Mouse (Mus musculus) cerebellum, adult 18-20 months (tissue): Measurements from ENCODE around the gene Slc25a19.

Source experiments
- DNase-seq, 2 experiments: peaks; one replicate each; pipeline ENCODE4 v3.0.0; 2021

Slc25a19 gene

GRCm38 (mm10) chr11:115640978-115641663 lies 13.0 kb upstream of the Slc25a19 start:
- DNase-seq = no peak

DNA sequence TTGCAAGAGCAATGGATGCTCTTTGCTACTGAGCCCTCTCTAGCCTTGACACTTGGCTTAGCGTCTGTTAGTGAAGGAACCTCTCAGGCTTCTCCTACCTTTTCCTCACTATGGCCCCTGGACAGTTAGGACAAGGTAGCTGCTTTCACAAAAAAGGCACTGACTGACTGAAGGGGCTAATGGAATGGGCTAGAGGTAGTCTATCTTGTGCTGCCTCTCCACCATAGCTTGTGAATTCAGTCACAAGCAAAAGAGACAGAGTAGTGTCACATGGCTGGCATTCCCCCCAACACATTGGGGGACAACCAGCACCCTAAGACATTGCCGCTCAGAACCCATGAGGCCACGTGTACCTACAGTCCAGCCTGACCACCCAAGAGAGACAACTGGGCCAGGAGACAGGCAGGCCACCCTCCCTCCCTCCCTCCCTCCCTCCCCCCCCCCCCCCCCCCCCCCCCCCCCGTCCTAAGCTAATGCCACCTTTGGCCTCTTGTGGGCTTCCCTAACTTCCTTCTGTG lies 12.3 kb upstream of the Slc25a19 start:
- no peak for DNase-seq

DNA sequence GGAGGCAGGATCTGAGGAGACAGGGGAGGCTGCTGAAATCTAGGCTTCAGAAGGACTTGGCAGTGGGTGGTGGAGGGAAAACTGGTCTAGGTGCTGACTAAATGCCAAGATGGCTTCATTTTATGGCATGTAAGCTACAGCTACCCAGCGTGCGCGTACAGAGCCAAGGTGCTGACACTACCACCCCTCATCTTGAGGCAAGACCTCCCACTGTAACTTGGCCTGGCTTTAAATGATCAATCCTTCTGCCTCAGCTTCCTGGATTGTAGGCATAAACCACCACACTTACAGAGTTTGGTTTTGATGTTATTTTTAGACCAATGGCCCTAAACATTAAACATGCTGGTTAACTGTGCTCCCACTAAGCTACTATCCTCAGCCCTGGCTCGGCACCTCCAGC lies 11.4 kb upstream of the Slc25a19 start:
- no peak for DNase-seq

DNA sequence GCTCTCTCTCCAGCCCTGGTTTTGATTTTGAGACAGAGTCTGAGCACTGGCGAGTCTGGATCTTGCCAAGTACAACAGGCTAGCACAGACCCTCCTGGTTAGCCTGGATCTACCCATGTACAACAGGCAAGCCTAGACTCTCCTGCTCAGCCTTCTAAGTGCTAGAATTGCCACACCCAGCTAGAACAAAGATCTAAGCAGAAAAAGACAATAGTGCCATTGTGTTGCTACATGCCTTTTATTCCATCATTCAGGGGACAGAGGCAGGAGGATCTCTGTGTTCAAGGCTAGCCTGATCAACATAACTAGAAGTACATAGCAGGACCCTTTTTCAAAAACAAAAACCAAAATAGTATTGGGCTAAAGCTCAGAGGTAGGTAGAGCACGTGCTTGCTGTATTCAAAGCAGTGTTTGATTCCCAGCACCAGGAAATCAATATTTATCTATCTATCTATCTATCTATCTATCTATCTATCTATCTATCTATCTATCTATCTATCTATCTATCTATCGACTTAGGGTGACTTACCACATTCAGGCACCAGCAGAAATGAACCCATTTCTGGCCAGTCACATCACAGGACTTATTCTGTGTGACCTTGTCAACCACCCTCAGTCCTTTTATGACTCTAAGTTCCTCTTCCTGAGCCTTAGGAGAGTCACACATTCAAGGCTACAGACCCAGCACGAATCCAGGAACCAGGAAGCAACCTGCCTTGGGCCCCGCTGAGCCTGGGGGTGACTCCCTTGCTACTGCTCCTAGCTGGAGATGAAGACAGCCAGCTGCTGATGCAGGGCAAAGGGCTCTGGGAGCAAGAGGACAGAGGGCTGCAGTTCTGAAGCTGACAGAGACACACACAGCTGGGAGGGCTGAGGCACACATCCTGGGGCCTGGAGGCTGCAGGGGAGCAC lies 10.7 kb upstream of the Slc25a19 start:
- no peak for DNase-seq

DNA sequence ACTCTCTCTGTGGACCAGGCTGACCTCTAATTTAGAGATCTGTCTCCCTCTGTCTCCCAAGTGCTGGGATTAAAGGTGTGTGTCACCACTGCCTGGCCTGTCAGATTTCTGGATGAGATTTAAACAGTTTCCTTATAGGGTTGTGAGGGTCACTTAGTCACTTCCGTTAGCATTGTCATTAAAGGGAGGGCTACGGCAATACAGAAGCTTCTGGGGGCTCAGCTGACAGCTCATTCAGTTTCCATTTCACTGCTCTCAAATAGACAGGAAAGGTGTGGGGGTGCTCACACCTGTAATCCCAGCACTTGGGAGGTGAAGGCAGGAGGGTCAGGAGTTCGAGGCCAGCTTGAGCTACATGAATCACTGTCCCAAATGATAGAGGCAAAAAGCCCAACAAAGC lies 8.9 kb upstream of the Slc25a19 start:
- DNase-seq = no peak

DNA sequence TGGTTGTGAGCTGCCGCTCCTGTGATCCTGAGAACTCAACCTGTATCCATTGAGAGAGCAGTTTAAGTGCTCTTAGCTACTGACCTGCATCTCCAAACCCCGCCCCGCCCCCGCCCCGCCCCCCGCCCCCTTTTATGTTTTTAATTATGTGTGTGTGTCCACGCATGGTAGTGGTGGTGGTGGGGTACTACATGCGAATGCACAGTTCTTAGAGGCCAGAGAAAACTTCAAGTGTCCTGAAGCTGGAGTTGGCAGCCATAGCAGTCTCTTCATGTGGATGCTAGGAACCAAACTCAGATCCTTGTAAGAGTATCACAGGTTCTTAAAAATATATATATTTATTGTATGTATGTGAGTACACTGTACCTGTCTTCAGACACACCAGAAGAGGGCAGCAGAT lies 7.4 kb upstream of the Slc25a19 start:
- no peak for DNase-seq

DNA sequence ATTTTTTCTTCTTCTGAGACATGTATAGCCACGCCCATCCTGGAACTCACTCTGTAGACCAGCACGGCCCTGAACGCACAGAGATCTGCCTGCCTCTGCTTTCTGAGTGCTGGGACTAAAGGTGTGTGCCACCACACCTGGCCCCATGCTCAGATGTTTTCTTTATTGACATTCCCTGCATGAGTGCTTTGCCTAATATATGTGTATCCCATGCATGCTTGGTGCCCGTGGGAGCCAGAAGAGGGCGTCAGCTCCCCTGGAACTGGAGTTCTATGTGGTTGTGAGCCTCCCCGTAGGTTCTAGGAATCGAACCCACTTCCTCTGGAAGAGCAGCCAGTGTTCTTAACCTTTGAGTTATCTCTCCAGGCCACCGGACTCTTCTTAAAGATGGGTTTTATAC lies 6.9 kb upstream of the Slc25a19 start:
- no peak for DNase-seq

DNA sequence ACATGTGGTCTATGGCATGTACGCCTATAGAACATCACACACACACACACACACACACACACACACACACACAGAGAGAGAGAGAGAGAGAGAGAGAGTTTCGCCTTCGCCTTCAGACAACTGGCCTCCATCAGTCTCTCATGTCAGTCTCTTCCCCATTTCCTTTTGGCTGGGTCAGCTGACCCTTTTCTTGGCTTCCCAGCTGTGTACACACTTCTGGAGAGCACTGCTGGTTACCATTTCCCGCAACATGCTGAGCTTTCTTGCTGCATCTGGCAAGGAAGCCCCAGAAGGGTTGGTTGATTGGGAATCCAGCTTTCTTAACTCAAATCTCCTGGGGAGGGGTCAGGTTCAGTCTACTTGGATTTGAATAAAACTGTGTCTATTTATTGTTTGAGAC lies 6.0 kb upstream of the Slc25a19 start:
- DNase-seq = no peak

- DNase-seq = no peak
Observed at GRCm38 (mm10) chr11:115632862-115633261, 4.8 kb upstream of the Slc25a19 start.

DNA sequence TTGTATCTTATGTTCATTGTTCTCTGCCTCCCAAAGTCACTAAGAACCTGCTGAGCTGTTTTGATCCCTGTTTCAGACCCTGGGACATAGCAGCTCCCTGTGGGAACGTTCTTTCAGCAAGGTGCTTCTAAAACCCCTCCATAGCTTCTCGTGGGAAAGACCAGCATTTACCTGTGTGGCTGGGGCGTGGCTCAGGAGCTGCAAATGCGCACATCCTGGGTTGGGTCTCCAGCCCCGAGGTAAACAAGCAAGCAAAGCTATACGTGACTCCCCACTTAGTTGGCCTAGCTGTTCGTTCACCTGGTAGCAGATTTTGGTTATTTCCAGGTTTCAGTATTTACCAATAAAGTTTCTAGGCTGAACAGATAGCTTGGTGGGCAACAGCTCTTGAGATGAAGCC lies 4.2 kb upstream of the Slc25a19 start:
- DNase-seq = no peak

DNA sequence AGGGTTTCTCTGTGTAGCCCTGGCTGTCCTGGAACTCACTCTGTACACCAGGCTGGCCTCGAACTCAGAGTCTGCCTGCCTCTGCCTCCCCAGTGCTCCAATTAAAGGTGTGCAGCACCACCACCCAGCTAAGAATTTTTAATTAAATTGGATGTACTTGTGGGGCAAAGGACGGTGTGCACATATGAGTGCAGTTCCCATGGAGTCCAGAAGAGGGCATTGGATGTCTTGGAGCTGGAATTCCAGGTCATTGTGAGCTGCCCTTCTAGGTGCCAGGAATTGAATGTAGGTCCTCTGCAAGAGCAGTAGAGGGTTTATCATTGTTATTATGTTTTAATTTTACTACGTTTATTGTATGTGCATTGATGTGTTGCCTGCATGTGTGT lies 3.4 kb upstream of the Slc25a19 start:
- peak; percentile 49 to 55 for DNase-seq

DNA sequence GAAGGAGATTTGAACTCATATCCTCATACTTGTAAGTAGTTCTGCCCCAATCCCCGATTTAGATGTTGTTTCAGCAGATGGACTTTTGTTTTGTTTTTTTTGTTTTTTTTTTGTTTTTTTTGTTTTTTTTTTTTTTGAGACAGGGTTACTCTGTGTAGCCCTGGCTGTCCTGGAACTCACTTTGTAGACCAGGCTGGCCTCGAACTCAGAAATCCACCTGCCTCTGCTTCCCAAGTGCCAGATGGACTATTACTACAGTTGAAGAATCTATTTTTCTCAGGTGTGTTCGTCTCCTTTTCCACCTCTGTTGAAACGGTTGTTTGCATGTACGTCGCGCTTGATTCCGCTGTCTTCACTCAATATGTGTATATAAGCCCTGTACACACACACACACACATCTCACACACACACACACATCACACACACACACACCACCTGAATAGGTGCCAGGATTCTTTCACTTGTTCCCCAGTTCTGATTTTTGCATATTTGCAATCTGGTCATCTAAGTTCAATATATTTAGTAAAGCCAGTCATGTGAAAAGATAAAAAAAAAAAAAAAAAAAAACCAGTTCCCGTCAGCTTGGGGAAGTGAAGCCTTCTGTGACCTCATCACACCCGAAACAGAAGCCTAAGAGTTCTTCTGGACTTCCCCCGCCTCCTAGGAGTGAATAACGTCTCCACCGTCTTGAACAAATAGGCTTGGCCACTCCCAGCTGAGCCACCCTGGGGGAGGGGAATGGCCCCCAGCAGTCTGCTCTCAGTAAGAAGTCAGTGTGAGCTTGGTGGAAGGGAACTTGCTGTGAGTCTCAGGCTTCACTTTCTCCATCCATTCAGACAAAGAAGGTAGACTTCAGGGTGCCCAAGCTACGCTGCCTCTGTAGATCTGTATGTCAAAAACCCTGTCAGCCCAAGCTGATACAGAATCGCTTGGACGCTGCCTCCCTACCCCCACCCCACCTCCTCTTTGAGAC lies 2.7 kb upstream of the Slc25a19 start:
- no peak for DNase-seq

GRCm38 (mm10) chr11:115629734-115630531 lies 1.8 kb upstream of the Slc25a19 start:
- DNase-seq = no peak

DNA sequence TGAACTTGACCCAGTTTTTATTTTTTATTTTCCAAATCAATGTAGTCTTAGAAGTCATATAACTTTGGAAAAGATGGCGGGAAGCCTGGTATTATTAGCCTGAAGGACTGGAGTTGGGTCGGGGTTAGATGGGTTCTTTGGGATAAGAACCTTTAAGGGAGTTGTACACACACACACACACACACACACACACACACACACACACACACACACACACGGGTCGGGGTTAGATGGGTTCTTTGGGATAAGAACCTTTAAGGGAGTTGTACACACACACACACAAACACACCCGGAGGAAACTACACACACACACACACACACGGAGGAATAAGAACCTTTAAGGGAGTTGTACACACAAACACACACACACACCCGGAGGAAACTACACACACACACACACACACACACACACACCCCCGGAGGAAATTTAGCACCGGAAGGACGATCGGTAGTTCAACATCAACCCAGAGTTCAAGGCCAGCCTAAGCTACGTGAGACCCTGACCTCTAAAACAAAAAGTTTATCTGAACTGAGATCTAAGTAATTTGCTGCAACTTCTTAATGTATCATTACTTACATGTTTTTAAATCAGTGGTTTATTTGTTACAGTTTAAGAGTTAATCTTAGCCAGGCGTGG lies 488 bp upstream of the Slc25a19 start:
- DNase-seq = no peak

- DNase-seq = no peak
Observed at GRCm38 (mm10) chr11:115626824-115627616, 1.1 kb downstream of the Slc25a19 start.

DNA sequence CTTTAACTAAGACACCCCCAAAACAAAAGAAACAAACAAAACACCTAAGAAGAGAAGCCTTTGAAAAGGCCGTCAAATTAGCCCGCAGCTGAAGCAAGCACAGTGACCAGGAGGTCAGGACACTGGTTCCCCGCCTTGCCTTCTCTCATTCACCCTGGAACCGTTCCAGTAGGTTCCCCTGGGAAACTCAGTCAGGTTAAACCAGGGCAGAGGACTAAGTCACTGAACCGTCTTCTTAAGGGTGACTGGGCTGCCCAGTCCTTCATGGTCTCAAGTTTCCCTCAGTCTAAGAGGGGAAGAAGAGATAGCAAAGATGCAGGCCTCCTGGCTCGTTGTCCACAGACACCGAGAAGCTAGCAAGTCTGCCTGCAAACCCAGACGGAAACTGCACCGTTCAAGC lies 2.2 kb downstream of the Slc25a19 start:
- no peak for DNase-seq

DNA sequence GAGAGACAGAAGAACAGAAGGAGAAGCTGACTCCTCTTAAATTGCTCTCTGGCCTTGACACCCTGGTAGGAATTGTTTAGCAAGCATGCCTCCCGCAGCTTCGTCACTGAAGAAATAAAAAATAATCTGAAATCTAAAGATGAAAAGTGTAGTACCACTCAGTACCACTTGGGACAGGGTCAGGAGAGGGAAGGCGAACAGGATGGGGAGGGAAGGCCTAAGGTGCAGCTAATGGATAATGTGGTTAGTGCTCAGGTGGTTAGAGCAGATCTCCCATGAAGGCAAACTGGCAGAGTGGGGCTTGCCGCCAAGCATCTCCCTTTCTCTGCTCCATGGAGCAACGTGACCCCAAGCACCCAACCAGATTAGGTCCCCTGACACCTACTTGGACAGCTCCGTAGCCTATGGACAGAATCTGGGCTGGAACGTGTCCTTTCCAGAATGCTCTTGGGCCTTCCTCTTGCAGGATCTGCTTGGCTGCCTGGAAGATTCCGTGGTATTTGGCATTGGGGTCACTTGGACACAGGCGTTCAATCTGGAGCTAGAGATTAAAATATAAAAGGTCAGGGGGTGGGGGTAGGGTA lies 4.5 kb downstream of the Slc25a19 start:
- DNase-seq = no peak

DNA sequence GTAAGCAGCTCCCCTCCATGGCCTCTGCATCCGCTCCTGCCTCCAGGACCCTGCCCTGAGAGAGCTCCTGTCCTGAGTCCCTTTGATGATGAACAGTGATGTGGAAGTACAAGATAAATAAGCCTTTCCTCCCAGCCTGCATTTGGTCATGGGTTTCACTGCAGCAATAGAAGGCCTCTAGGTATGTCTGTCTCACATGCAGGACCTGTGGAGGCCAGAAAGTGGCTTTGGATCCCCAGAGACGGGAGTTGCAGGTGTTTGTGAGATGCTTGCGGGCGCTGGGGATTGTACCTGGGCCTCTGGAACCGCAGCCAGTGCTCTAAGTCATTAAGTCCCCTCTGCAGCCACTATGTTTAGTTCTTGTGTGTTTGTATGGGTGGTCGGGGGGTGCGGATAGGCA lies 8.1 kb downstream of the Slc25a19 start:
- DNase-seq = no peak

GRCm38 (mm10) chr11:115618732-115619516 lies 9.2 kb downstream of the Slc25a19 start:
- no peak for DNase-seq
